Mouse (Mus musculus) liver, embryonic 14.5 days (tissue): Measurements from ENCODE around the gene Nrxn3.

Experiments
- CTCF ChIP-seq: IDR thresholded peaks from 2 replicates; pipeline ENCODE4 v1.5.1; 2016; ENCODE audit warnings: antibody characterized with exemption, low read depth, control low read depth
- EP300 ChIP-seq: IDR thresholded peaks from 2 replicates; pipeline ENCODE4 v1.6.1; 2016; ENCODE audit warnings: antibody characterized with exemption, low read depth

DNA sequence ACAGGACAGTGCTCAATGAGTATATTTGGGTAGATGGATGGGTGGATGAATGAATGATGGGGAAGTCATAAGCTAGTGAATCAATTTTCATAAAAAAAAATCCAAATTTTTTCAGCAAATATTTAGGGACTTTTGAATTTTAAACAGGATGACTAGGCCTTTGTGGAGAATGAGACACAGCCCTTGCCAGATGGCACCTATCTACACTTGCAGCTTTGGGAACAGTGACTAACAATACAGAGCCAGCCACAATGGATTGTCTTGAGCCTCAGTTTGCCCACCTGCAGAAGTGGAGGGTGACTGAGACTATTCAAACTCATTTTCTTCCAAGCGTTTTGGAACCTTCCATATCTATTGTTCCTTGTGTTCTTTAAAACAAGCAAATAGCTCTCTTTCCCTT, 55.4 kb downstream of the Nrxn3 start:
- TF ChIP-seq CTCF (no peak), EP300 (no peak)
